Mouse (Mus musculus): ENCODE measurements around the gene Mgat1.
"Not testable (repeated sequence)": the region's sequence is repeated elsewhere in the genome, so short reads cannot be mapped to it uniquely, and the experiment has no call there.

The Mgat1 gene

DNA sequence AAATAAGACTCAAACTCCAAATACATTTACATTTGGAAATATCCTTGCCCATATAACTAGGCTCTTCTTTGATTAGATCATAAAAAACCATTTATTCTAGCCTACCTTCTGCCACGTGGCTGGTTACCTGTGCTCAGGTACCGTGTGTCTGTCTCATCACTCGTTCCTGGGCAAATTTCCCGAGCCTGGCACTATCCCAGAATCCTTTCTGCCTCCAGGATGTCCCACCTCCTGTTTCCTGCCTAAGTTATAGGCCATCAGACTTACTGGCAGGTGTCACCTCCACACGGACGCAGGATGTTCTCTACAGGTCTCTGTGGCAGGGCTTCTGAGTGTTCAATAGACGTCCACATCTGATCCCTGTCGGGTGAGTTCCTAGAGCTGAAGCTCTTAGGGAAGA lies 21.1 kb downstream of the Mgat1 start:
- no peak for DNase-seq

DNA sequence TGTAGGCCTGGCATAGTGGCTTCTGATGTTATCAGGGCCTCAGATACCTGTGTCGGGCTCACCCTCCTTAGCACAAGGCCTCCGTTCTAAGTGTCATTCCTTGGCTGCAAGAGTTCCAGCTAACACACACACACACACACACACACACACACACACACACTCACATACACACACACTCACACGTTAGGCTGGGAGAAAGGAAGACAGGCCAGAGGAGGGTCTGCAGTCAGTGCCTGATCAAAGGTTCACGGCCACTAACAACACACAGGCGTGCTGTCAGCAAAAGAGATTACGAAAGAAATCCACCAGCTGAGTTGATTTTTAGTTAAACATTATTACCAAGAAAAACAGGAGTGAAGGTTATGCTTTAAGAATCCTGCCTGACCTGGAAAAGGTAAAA lies 22.7 kb downstream of the Mgat1 start:
- no peak for DNase-seq

DNA sequence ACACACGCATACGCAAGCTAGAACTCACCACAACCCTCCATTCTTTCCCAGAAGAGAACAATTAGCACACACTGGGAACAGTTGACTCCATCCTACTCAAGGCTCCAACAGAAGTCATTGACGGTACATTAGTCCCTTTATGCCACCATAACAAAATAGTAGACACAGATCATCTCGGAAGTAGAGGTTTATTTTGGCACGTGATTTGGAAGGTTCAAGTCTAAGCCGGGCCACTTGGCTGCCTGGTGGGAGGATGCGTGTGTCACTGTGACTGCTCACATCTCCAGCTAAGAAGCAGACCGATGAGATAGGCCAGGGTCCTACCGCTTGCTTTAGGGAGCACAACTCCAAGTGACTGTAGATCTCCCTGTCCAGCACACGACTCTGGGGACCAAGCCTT lies 23.3 kb downstream of the Mgat1 start:
- DNase-seq: no peak

DNA sequence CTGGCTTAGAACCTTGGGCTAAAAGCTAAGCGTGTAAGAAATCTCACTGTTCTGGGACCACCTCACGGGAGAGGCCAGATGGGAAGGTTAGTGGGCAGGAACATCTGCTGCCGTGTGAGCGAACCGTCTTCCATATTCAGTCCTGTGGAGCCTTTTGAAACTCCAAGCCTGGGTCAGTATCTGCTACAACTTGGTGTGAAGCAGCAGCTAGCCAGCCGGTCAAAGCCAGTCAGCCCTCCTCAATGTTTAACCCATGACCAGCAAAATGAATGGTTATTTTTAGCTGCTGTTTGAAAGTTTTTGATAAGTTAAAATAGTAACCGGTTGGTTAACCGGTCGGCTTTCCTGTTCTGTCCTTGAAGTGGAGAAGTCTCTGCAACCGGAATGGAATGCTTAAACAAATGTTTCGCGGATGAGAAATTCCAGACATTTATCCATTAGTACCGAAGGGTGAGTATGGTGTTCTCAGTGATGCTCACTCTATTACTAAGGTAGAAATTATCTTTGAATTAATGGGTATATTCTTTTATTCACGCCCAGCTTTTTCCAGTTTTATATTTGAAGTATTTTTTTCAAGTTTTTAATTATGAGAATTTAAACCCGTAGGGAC lies 24.1 kb downstream of the Mgat1 start:
- DNase-seq: no peak

DNA sequence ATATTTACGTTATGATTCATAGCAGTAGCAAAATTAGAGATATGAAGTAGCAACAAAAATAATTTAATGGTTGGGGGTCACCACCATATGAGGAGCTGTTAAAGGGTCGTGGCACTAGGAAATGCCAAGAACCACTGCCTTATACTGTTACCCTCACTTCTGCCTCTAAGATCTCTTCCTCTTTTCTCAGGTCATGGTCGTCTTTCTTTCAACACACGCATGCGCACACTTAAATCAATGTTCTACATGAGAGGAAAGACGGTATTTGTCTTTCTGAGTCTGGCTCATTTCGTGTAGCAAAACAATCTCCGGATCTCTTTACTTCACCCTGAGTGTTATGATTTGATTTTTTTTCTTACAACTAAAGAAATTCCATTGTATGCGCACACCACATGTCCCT lies 25.8 kb downstream of the Mgat1 start:
- DNase-seq: no peak

DNA sequence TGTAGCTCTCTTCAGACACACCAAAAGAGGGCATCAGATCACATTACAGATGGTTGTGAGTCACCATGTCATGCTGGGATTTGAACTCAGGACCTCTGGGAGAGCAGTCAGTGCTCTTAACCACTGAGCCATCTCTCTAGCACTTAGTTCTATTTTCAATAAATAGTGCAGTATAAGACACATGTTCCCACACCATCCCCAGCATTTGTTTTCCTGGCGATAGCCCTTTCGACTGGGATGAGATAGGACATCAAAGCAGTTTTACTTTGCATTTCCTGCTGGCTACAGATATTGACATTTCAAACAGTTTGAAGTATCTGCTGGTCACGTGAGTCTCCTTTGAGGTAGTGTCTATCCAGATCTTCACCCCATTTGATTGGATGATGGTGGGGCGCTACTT lies 26.4 kb downstream of the Mgat1 start:
- no peak for DNase-seq

DNA sequence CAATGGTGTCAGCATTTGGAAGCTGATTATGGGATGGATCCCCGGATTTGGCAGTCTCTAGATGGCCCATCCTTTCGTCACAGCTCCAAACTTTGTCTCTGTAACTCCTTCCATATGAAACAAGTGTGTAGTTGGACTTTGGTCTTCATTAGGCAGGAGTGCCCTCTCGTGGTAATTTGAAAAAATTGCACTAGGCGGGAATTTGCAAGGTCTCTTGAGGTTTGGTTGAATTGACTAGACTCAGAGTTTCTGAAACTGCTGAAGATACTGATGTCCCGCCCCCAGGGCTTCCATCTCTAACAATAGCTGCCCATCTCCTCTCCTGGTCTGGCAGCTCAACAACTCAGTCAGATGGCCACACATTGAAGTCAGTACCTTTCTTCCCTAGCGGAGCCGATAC lies 27.3 kb downstream of the Mgat1 start:
- DNase-seq: peak; percentile 49

DNA sequence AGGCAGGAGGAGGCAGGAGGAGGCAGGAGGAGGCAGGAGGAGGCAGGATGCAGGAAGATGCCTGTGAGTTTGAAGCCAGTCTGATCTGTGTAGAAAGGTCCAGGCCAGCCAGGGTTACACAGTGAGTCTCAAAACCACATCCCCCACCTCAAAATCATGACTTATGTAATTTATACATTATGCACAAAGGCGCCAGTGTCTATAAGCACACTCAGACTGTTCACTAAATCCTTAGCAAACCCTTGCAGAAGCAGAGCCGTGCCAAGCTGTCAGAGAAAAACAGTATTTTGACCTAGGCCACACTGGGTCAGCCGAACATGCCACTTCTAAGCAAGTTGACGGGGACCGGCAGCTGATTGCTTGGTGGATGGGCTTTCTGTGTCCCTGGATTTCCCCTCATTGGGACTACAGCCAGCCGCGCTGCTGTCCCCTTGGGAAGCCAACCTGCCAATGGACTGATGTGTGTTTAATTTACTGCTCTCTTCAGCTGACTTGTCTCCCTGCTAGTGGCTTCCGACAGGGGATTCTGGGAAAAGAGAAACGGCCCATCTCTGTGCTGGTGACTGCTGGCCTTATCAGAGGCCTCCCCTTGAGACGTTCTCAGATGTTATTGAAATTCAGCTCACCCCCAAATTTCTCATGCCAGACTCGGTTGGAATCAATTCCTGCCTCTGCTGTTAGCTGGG lies 30.0 kb downstream of the Mgat1 start:
- no peak for DNase-seq

DNA sequence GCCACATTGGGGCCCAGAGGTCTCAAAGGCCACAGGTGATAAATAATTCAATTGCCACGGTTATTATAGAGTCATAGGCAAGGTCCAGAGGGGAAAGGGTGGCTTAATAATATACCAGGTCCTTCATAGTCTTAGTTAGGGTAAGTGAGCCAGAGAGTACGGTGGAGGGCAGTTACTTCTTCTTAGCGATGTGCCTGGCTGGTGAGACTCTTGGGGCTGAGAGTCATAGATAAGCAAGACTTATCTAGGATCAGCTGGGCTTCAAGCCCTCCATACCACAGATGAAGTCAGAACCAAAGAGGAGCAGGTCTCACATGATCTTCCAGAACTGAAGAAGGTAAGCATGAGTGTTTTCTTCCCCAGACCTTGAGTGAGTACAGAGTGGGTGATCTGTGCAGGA lies 34.2 kb downstream of the Mgat1 start, which contains the start of gene Olfr1393:
Gene Olfr1393, plus strand, starts transcription at position 83 of the 400 bp plus-strand sequence.
- no peak for DNase-seq

DNA sequence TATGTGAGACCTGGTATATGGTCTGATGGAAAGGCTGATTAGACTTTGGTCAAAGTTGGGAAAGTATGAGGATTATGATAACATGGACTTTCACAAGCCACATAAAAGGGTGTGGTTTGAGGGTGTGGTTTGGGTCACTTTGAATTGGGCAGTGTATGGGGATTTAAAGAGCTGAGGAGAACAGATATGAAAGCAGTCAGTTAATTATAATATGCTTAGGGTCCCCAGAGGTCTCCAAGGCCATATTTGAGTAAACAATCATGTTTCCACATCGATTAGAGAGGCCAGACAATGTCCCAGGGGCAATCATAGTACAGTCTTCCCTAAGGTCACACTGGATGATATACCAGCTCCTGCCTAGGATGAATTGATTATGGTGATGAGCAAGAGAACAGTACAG lies 41.0 kb downstream of the Mgat1 start, which contains the start of gene Olfr1392:
Gene Olfr1392, plus strand, starts transcription at position 301 of the 400 bp plus-strand sequence.
- not testable (repeated sequence) for DNase-seq

DNA sequence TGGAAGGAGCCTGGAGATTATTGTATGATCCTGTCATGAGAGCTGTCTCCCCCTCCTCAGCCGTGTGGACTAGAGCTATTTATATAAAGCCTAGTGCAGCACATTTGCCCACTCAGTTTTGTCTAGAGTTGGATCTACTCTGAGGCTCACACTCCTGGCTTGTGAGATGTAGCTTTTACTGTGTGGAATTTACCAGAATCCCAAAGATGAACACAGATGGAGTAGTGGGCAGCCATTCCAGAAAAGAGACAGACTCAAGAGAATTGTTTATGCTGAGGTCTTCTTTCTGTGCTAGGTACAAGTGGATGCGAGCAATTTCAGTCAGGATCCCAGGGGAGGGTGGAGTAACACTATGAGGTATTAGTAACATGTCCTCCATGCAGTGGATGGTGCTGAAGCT lies 43.3 kb downstream of the Mgat1 start:
- DNase-seq: no peak

DNA sequence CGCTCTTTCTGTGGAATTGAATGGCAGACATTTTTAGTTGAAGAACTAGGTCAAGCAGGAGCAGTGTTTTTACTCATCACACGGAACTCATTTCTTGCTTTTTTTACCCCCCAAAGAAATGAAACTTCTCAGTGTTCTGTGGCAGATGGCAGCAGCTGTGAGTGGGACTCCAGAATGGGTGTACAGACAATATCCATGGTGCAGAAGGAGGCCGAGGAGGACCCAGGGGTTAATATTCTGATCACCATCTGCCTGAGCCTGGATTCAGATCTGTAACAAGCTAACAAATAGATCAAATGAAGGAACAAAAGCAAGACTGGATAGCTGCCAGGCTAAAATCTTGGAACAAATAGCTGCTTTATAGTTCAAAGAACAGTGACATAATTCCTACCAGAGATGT lies 48.8 kb downstream of the Mgat1 start:
- no peak for DNase-seq

DNA sequence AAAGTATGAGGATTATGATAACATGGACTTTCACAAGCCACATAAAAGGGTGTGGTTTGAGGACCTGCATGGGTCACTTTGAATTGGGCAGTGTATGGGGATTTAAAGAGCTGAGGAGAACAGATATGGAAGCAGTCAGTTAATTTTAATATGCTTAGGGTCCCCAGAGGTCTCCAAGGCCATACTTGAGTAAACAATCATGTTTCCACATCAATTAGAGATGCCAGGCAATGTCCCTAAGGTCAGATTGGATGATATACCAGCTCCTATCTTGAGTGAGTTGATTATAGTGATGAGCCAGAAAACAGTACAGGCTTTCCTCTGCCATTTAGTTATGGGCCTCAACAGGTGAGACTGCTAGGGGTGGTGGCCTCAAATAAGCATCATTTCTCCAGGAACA lies 60.5 kb downstream of the Mgat1 start, which contains the start of gene Olfr10:
Gene Olfr10, plus strand, starts transcription at position 301 of the 400 bp plus-strand sequence.
- no peak for DNase-seq

DNA sequence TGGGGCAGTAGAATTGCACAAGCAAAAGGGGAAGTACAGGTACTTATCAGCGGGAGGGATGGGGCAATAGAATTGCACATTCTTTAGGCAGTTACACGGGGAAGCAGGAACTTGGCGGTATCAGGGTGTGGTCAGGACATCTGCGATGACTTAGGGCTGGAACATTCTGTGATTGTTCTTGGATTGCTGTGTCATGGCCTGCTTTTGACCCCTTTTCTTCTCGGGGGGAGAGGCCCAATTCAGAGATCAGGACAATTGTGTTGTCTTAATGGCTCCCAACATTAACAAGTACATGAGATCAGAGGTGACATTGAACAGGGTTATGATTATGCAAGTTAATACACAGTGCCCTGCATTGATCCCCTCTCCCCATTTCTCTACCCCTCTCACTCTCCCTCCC lies 64.6 kb downstream of the Mgat1 start:
- DNase-seq: not testable (repeated sequence)

Measured in lung, postnatal 14 days (tissue).